Mouse (Mus musculus) kidney, postnatal 25 days (tissue): ENCODE measurements around the gene Wdr72.
A peak's percentile ranks its signal among the peaks of the same experiment; 100 is the strongest.

Source experiments
- DNase-seq, 2 experiments: peaks; one replicate each; pipeline ENCODE4 v3.0.0; 2021; ENCODE audit warnings: mixed read lengths in 2 of 2

The Wdr72 gene

DNA sequence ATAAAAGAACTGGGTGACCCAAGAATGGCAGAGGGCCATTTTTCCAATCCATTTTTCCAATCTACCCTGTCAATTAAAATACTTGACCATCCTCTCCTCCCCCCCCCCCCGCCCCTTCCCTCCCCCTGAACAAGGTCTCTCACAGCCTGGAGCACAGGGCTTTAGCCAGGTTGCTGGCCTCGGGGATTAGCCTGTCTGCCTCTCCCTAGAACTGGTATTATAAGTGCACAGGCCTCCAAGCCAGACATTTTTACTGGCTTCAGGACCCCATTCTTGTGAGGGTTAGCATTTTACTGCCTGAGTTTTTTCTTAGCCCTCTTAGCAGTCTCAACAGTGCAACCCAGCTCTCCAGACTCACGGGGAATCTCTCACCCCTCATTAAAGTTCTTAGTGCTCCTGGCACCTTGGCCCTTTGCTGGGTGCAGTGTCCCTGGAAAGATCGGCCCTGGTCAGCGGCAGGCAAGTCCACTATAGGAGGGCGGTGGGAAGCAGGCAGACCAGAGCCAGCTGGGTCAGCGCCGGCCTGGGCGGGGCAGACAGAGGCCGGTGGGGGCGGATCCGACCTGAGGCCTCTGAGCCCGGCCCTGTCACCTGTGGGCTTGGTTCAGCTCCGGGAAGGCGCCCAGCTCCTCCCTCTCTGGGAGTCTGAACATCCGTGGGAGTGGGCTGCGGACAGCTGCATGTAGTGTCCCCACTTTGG is at the start of gene Wdr72:
TSS of gene Wdr72 (plus strand) at position 596 of the 700 bp plus-strand sequence.
- DNase-seq = peak; percentile 82 to 92

DNA sequence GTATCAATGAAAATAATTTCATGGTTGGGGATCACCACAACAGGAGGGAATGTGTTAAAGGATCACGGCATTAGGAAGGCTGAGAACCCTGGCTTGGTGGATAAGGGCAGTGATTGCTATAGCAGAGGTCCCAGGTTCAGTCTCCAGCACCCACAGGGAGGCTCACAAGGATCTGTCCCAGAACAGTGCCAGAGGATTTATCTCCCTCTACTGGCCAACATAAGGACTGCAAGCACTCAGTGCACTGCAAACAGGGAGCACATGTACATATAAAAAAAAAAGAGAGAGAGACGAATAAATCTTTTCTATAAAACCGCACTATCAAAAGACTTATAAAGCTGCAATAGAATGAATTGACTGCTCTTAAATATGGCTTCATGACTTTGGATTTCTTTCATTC is 43.9 kb upstream of the Wdr72 start:
- peak in 1 of 2 experiments; percentile 28 for DNase-seq

DNA sequence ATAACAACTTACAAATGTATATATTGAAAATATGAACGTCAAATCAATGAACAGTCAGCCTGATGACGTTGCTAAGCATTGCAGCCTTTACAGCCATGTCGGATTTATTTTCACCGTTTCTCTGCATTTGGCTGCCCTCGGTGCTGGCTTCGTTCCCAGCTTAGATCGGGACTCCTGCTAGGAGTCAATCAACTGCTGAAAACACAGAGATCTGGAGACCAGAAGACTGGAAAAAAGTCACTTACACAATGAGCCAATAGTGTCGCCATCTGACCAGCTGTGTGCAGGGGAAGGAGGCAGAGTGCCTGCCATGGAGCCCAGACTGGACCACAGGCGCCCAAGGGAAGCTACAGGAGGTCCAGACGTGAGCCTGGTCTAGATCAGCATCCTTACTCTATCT is 43.4 kb upstream of the Wdr72 start:
- no peak for DNase-seq

DNA sequence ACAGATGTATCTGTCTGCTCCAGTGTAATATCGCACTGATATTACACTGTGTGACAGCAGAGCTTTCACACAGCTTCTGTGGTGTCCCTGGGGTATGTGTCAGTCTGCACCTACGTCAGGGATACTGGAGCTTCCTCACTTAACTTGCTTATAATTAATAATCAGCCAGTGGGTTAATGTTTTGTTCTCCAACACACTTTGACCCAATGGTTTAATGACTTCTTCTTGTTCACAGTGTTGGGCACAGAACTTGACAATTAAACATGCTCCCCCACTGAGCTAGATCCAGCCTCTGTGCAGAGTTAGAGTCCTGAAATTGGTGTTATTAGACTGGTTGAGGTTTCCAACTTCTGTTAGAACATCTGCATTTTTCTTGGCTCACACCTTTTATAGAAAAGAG is 34.2 kb upstream of the Wdr72 start:
- DNase-seq = peak; percentile 30 to 53

DNA sequence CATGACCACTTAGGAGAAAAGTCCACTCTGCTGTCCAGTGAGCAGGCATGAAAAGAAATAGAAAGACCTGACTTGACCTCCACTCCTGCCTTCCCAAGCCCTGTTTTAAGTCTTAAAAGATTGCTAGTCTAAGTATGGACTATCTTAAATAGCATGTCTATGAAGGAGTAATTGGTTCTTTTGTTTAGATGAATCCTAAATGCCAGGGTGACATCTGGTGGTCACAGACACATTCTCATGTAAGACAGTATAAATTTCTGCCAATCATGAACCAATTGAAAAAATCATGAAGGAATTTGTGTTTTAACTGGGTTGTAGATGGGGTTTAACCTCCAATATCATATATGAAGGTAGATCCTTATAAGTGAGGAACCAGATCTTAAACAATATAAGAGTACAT is 31.7 kb upstream of the Wdr72 start:
- DNase-seq = peak in 1 of 2 experiments; percentile 28

DNA sequence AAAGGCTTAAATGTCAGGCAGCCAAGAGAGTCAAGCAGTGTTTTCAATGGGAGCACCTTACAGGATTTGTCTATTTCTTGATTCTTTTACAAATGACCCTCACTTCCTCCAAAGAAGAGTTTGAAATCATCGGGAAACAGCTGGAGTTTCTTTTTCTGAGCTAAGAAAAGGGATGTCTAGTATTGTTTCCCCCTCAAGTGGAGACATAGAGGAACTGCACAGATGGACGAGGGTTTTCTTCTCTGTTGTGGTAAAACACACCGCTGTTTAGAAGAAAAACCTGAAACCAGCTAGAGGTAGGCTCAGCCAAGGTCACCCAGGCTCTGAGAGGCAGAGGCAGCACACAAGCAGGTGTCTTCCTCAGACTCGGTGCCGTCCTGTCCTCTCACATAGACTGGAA is 29.9 kb upstream of the Wdr72 start:
- DNase-seq = peak in 1 of 2 experiments; percentile 7

DNA sequence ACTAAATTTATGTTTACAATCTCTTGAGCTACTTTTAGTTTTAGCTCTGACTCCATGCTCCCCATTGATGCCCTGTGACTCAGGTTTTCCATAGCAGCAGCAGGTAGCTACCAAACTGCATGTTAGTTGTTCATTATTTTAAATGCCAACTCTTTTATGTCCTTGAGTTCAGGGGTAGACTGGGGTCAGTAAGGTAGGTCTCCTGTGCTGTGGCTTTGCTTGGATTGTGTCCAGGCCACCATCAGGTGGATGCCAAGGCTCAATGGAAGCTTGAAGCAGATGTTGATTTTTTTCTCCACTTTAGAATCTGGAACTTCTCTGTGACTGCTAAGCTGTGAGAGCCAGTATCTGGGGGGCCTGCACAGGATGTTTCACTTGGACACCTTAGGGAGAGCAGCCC is 8.6 kb upstream of the Wdr72 start:
- DNase-seq = peak; percentile 51 to 77

DNA sequence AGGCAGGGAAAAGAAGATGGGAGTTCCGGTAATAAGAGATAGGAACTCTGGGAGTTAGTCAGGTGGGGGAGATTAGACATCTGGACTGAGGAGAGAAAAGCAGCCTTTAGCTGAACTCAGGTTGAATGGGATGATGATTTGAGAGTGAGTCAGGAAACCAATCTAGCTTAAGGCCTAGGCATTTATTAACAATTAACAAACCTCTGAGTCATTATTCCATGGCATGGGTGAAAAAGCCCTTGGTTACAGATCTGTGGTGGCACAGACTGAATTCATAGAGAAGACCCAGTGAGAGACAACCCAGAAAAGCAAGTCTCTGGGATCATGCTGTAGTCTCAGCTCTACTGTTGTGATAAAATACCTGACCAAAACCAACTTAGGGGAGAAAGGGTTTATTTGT is 7.5 kb upstream of the Wdr72 start:
- no peak for DNase-seq

DNA sequence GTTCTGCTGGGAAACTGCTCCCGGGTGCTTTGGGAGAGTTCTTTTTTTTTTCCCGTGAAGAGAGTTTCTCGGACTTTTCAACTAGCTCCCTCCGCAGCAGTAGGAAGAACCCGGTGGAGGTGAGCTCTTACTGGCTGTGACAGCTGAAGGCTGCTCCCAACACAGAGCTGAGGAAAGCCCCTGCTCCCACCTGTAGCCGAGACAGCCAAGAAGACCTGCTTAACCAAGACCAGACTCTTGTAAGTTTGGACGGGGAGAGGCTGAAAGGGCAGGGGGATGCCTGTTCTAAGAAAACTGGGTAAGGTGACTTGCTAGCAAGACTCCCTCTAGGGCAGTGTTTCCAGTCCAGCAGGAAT is 283 bp downstream of the Wdr72 start:
- DNase-seq = no peak

DNA sequence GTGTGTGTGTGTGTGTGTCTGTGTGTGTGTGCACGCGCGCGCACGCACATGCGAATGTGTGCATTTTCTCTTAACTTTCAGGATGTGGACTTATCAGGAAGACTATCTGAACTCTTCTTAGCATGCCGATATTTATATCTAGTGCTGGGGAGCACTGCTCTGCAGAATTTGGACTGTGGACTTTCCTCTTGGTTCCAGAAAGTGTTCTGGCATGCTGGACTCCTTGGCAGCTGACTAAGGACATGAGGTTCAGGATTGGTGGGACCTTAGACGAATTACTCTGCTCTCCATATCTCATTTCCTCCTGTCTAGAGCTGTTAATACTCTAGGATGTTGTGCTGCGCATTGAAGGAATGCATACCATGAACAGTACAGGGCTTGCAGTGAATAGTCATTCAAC is 2.4 kb downstream of the Wdr72 start:
- peak; percentile 38 to 72 for DNase-seq

DNA sequence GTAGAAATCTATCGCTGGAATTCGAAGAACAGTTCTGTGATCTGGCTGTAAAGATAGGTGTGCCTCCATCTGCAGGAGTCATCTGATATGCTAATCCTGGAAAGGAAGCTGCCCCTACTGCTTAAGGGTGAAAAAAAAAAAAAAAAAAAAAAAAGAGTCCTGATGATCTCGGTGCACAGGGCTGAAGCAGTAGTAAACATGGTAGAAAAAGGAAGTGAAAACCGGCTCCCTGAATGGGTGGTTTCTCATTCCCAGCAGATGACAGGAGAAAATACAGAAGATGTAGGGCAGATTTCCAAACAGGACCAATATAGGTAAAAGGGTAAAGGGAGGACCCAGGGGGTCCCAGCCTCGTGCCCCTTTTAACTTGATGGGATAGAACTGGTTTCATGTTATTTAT is 16.1 kb downstream of the Wdr72 start:
- DNase-seq = no peak

DNA sequence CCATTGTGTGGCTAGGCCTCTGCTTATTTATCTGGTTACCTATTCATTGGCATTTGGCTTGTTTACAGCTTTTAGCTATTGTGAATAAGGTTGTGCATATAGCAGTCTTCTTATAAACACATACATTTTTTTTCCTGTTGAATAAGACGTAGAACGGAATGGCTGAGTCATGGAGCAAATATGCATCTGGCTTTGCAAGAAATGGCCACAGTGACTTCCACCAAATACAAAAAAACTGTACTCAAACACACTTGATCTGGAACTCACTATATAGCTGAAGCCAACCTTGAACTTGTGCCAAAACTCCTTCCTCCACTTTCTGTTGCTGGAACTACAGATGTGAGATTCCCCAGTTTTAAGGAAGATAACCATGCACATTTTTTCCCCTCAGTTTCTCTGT is 23.9 kb downstream of the Wdr72 start:
- no peak for DNase-seq

DNA sequence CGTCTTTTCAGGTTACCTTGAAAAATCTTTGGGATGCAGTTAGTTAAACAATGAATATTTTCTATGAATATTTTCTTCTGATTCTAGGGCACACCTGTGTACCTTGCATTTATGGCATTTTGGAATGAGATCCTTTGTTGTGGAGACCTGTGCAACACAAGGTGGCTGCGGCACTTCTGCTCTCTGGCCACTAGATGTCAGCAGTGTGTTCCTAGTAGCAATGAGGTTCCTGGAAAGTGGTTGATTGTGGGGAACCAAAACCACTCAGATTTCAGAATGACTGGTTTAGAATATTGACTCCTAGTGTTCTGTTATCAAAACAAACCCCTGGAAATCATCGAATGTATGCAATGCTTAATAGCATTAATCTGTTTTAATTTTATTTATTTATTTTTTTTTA is 31.7 kb downstream of the Wdr72 start:
- peak; percentile 52 to 82 for DNase-seq

DNA sequence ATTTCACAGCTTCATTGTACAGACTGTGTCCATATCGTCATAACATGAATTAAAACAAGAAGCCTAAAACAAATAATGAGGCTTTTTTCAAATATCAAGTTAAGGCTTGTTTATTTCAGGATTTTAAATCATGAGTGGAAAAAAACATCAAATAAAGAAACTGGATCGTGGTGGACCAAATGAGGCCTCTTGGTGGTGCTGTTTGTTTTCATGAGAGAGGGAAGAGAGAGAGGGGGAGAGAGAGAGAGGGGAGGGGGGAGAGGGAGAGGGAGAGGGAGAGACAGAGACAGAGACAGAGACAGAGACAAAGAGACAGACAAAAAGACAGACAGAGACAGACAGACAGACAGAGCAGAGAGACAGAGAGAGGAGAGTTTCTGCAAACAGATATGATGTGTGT is 32.5 kb downstream of the Wdr72 start:
- DNase-seq = no peak

DNA sequence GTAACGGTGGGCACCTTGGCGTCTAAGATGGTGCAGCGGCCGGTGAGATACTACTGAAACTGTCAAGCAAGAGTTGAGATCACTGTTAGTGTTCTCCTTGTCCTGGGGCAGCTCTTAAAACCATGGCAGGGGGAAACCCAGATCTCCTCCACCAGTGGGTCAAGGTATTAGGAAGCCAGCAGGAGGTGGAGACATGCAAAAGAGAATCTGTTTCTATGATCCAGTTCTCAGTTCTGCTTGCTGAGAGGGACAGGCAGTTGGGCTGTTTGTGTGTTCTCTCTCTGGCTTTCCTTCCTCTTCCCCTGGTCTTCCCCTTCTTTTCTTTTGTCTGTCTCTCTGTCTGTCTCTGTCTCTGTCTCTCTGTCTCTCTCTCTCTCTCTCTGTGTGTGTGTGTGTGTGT is 35.0 kb downstream of the Wdr72 start:
- no peak for DNase-seq

DNA sequence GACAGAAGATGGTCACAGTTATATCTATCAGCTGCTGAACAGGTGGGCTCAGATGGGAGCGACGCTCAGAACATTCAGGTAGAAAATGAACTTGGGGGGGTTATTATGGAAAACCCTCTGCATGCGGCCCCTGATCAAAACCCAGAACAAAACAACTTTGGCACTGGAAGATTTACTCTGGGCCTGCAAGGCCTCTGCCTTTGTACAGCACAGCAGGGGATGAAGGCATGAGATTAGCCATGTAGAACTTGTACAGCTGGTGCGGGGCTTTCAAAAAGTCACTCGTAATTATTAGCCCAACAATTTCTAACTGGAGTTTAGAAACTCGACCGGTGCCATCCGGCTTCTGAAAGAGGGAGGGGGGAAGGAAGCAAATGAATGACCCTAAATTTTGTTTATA is 38.1 kb downstream of the Wdr72 start:
- no peak for DNase-seq

DNA sequence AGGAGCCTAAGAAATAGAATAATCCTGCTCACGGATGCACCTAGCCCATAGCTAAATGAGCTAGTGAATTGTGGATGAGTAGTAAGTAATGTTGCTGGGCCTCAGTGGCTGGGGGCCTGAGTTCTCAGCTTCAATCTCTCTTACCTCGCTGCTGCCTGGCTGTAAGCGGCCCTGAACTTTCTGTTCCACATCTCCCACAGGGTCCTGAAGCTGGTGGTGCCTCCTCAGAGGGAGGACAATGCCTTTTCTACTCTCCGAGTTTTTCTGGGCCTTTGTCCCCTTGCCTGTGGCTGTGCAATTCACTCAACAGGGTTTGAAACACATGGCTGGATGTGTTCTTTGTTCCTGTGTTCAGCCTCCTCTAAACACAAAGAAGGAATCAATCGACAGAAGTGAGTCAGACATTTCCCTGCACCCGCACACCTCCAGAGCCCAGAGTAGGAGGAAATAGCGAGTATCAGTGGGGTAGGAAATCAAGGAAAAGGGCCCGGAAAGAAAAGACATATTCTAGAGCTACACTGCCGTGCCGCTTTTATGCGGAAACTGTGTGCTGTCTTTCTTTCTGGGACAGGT is 50.3 kb downstream of the Wdr72 start:
- no peak for DNase-seq

DNA sequence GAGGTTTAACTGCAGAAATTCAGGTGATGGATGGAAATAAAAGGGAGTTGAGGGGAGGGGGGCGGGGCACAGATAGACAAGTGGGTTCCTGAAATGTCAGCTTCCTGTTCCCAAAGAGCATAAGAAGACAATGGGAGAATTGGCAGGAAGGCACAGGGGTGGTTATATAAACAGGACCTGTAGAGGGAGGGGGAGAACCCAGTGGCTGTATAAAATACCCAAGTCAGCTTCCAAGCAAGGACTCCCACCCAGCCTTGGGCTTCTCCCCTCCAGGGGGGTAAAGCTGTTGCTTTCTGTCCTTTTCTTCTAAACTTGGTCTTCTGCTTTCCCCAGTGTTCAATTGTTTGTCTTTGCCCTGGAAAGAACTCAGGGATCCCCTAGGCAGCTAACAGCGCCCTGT is 55.5 kb downstream of the Wdr72 start:
- DNase-seq = no peak

DNA sequence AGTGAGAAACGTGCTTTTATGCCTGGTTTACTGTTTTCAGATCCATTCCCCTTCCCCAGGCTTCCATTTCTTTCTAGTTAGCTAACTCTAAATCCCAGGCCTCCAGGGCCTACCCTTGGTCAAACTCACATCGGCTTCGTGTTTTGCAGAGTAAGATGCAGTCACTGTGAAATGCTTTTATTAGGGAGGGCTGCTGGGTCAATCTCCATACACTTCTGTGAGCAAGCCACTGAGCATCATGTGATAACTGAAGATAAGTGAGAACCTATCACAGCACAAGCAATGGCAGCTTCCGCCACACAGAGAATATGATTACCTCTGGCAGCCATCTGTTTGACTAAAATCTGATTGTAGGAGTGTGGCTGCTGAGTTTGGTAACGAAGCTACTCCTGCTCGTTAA is 59.7 kb downstream of the Wdr72 start:
- DNase-seq = no peak

DNA sequence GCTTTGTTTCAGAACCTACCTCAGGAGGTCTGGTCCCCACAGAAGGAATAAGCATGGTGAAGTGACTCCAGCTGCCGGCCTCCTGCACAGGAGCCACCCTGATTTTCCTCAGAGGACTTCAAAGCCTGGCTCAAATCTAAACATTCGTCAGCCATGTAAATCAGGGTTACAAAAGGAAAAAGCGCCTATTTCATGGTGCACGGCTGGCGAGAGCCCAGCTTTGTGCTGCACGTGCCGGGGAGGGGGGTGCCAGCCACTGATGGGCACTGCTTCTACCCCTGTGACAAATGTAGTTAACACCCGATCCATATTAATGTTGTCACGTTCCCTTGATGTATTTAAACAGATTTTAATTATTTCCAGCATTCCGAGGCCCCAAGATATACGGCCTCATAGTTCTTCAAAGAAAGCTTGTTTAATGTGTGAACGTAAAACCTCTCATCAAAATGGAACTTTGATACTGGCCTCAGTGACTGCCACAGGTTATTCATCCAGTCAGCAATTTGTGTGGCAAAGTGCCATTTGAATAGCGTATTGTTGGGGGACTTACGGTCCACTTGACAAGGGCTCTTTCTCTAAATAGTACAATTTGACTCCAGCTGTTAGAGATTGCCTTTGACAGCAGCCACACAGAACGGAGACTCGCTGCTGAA is 76.7 kb downstream of the Wdr72 start:
- no peak for DNase-seq

DNA sequence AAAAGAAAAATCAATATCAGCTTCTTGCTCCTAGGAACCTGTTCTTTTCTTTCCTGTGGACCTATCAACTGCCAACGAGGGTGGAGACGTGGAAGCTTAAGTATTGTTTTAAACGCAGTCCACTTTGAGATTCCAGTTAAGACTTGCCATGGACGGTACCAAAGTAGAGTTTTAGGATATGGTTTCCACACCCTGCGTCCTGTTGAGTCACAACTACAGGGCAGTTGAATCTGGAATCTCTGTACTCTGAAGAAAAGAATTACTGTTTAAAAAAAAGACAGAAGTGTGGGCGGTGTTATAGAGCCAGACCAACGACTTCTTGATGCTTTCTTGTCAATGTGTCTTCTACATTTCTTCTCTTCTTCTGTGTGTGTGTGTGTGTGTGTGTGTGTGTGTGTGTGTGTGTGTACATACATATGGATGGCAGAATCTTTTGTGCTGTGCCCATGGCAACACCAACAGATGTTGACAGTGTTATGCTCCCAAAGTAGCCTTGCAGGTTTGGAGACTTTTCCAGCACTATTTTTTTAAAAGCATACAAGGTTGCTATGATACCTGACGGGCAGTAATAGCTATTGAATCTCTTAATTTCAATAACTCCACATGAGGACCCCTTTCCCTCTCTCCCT is 77.4 kb downstream of the Wdr72 start:
- no peak for DNase-seq

DNA sequence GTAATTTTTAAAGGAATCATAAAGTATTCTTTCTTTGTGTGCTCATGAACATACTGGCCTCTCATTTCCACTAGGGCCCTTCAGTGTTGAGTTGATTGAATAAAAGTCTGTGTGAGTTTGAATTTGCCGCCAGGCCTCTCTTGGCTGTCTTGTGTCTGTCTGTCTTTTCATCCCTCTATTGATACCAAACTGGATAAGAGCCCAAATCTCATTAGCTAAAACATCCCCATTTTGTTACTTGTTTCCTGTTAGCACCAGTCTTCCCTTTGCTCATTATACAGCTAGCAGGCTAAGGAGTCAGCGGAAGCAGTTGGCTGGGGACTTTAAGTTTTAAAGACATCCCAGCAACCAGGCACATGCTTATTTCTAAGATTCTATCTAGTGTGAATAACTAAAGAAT is 84.7 kb downstream of the Wdr72 start:
- no peak for DNase-seq

DNA sequence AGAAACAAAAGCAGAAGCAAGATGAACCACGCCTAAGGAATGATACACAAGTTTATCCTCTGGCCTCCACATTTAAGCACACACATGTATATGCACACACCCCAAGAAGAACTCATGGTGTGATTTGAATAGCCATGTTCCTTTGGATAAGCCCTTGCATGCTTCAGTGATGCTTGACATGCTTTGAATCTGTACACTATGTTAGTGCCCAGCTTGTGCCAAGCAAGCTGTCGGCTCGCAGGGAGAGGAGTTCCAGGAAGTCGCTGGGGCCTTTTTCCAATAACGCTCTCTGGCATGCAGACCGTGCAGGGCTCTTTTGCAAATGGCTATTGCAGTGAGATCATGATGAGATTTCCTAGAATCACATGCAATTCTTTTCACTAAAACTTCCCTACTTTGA is 118.1 kb downstream of the Wdr72 start:
- DNase-seq = no peak

DNA sequence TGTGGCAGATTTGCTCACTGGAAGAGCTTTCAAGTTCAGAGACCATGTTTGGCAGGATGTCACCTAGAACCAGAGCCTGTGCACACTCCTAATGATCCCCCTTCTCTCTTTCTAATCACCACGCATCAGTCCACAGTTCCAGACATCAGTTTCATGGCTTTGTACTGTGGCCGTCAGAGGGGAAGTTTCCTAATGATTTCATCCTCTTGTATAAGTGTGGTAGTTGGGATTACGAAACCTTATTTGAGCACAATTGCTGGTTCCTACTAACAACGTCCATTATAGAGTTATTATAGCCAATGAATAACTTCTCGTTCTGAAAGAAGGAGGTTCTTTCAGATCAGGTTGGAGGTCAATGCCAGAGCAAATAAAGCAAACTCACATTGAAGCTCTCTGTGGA is 131.1 kb downstream of the Wdr72 start:
- DNase-seq = no peak
